Mouse (Mus musculus): Measurements from ENCODE around the gene Tor4a. TPM values are rescaled to one million over a fixed set of nuclear protein-coding genes. Genes with fewer than 3 reads are reported as not detected.

The Tor4a gene
- polyA plus RNA-seq, 1 experiment = 3.6 TPM

GRCm38 (mm10) chr2:25239766-25240165 is 43.1 kb upstream of the Tor4a start:
- Histone ChIP-seq H3K4me3 (replicated peaks; ENCODE audit: insufficient read depth, low read depth, low read length) (no peak overlapping the region), H3K4me1 (ENCODE audit: control insufficient read depth, insufficient read depth, low read length) (peaks cover 25% of the 10 kb centered on the region), H3K27ac (ENCODE audit: insufficient read depth, low read length) (no peak overlapping the region), H3K27me3 (ENCODE audit: control insufficient read depth, insufficient read depth, low read length) (no peaks in the 10 kb centered on the region)
- WGBS = 81% methylated on average over 3 of the region's 3 CpGs
- TF ChIP-seq POLR2A (IDR thresholded peaks at IDR 0.05; ENCODE audit: borderline replicate concordance, insufficient read depth, low read length) = no peak
- TF ChIP-seq CTCF (IDR thresholded peaks at IDR 0.05; ENCODE audit: borderline replicate concordance, insufficient read depth, low read depth, low read length) = no peak
- no peak for DNase-seq

GRCm38 (mm10) chr2:25238106-25238505 is 41.4 kb upstream of the Tor4a start:
- Histone ChIP-seq H3K27ac (ENCODE audit: insufficient read depth, low read length) (no peak overlapping the region), H3K4me3 (replicated peaks; ENCODE audit: insufficient read depth, low read depth, low read length) (no peak overlapping the region), H3K4me1 (ENCODE audit: control insufficient read depth, insufficient read depth, low read length) (peaks cover 11% of the 10 kb centered on the region), H3K27me3 (ENCODE audit: control insufficient read depth, insufficient read depth, low read length) (no peaks in the 10 kb centered on the region)
- no peak for DNase-seq
- no peak for TF ChIP-seq CTCF (IDR thresholded peaks at IDR 0.05; ENCODE audit: borderline replicate concordance, insufficient read depth, low read depth, low read length)
- TF ChIP-seq POLR2A (IDR thresholded peaks at IDR 0.05; ENCODE audit: borderline replicate concordance, insufficient read depth, low read length) = no peak

GRCm38 (mm10) chr2:25237522-25237921 is 40.8 kb upstream of the Tor4a start:
- DNase-seq = no peak
- no peak for TF ChIP-seq CTCF (IDR thresholded peaks at IDR 0.05; ENCODE audit: borderline replicate concordance, insufficient read depth, low read depth, low read length)
- no peak for TF ChIP-seq POLR2A (IDR thresholded peaks at IDR 0.05; ENCODE audit: borderline replicate concordance, insufficient read depth, low read length)
- Histone ChIP-seq H3K4me1 (ENCODE audit: control insufficient read depth, insufficient read depth, low read length) (peaks cover 11% of the 10 kb centered on the region), H3K27me3 (ENCODE audit: control insufficient read depth, insufficient read depth, low read length) (no peaks in the 10 kb centered on the region), H3K27ac (ENCODE audit: insufficient read depth, low read length) (no peak overlapping the region), H3K4me3 (replicated peaks; ENCODE audit: insufficient read depth, low read depth, low read length) (no peak overlapping the region)
- 59% methylated on average over 4 of the region's 4 CpGs for WGBS

GRCm38 (mm10) chr2:25236614-25237013 is 39.9 kb upstream of the Tor4a start, which contains the start of gene Rnf224:
Gene Rnf224, minus strand, starts transcription at chr2:25236787.
- Histone ChIP-seq H3K27ac (ENCODE audit: insufficient read depth, low read length) (no peak within 1 kb of the TSS), H3K4me3 (replicated peaks; ENCODE audit: insufficient read depth, low read depth, low read length) (no peak within 1 kb of the TSS), H3K4me1 (ENCODE audit: control insufficient read depth, insufficient read depth, low read length) (peaks cover 11% of the 10 kb centered on the region), H3K27me3 (ENCODE audit: control insufficient read depth, insufficient read depth, low read length) (no peaks in the 10 kb centered on the region)
- 43% methylated on average over 8 of the region's 8 CpGs for WGBS
- TF ChIP-seq CTCF (IDR thresholded peaks at IDR 0.05; ENCODE audit: borderline replicate concordance, insufficient read depth, low read depth, low read length) = no peak
- no peak for TF ChIP-seq POLR2A (IDR thresholded peaks at IDR 0.05; ENCODE audit: borderline replicate concordance, insufficient read depth, low read length)
- DNase-seq = no peak

- WGBS = 70% methylated on average over 5 of the region's 5 CpGs
- Histone ChIP-seq H3K4me3 (replicated peaks; ENCODE audit: insufficient read depth, low read depth, low read length) (no peak overlapping the region), H3K27me3 (ENCODE audit: control insufficient read depth, insufficient read depth, low read length) (no peaks in the 10 kb centered on the region), H3K4me1 (ENCODE audit: control insufficient read depth, insufficient read depth, low read length) (no peaks in the 10 kb centered on the region), H3K27ac (ENCODE audit: insufficient read depth, low read length) (no peak overlapping the region)
- DNase-seq = no peak
- TF ChIP-seq CTCF (IDR thresholded peaks at IDR 0.05; ENCODE audit: borderline replicate concordance, insufficient read depth, low read depth, low read length) = no peak
- no peak for TF ChIP-seq POLR2A (IDR thresholded peaks at IDR 0.05; ENCODE audit: borderline replicate concordance, insufficient read depth, low read length)
These were observed 38.0 kb upstream of the Tor4a start for GRCm38 (mm10) chr2:25234551-25235220.

GRCm38 (mm10) chr2:25234050-25234449 is 37.4 kb upstream of the Tor4a start, which contains the start of gene Slc34a3:
Gene Slc34a3, minus strand, starts transcription at chr2:25234364.
- Histone ChIP-seq H3K27me3 (ENCODE audit: control insufficient read depth, insufficient read depth, low read length) (no peaks in the 10 kb centered on the region), H3K4me3 (replicated peaks; ENCODE audit: insufficient read depth, low read depth, low read length) (no peak within 1 kb of the TSS), H3K4me1 (ENCODE audit: control insufficient read depth, insufficient read depth, low read length) (peaks cover under 1% of the 10 kb centered on the region; the same call in 1 of the 2 replicates), H3K27ac (ENCODE audit: insufficient read depth, low read length) (no peak within 1 kb of the TSS)
- WGBS = 82% methylated on average over 3 of the region's 3 CpGs
- no peak for TF ChIP-seq POLR2A (IDR thresholded peaks at IDR 0.05; ENCODE audit: borderline replicate concordance, insufficient read depth, low read length)
- no peak for TF ChIP-seq CTCF (IDR thresholded peaks at IDR 0.05; ENCODE audit: borderline replicate concordance, insufficient read depth, low read depth, low read length)
- DNase-seq = no peak

GRCm38 (mm10) chr2:25233421-25233820 is 36.7 kb upstream of the Tor4a start:
- Histone ChIP-seq H3K4me3 (replicated peaks; ENCODE audit: insufficient read depth, low read depth, low read length) (no peak overlapping the region), H3K4me1 (ENCODE audit: control insufficient read depth, insufficient read depth, low read length) (peaks cover 4% of the 10 kb centered on the region; the same call in 1 of the 2 replicates), H3K27ac (ENCODE audit: insufficient read depth, low read length) (no peak overlapping the region), H3K27me3 (ENCODE audit: control insufficient read depth, insufficient read depth, low read length) (no peaks in the 10 kb centered on the region)
- TF ChIP-seq CTCF (IDR thresholded peaks at IDR 0.05; ENCODE audit: borderline replicate concordance, insufficient read depth, low read depth, low read length) (no peak), POLR2A (IDR thresholded peaks at IDR 0.05; ENCODE audit: borderline replicate concordance, insufficient read depth, low read length) (no peak)
- 79% methylated on average over 4 of the region's 4 CpGs for WGBS
- DNase-seq = no peak

GRCm38 (mm10) chr2:25231038-25231437 is 34.4 kb upstream of the Tor4a start:
- Histone ChIP-seq H3K27ac (ENCODE audit: insufficient read depth, low read length) (no peak overlapping the region), H3K4me1 (ENCODE audit: control insufficient read depth, insufficient read depth, low read length) (peaks cover 4% of the 10 kb centered on the region; the same call in 1 of the 2 replicates), H3K27me3 (ENCODE audit: control insufficient read depth, insufficient read depth, low read length) (no peaks in the 10 kb centered on the region), H3K4me3 (replicated peaks; ENCODE audit: insufficient read depth, low read depth, low read length) (no peak overlapping the region)
- 40% methylated on average over 12 of the region's 12 CpGs for WGBS
- TF ChIP-seq POLR2A (IDR thresholded peaks at IDR 0.05; ENCODE audit: borderline replicate concordance, insufficient read depth, low read length) = no peak
- TF ChIP-seq CTCF (IDR thresholded peaks at IDR 0.05; ENCODE audit: borderline replicate concordance, insufficient read depth, low read depth, low read length) = no peak
- no peak for DNase-seq

Measured in cerebellum, adult 2 months (tissue).